Mouse (Mus musculus) neural tube, embryonic 11.5 days (tissue): ENCODE measurements around the gene Gm9844. TPM values are rescaled to one million over a fixed set of nuclear protein-coding genes. Genes with fewer than 3 reads are reported as not detected.
A peak's percentile ranks its signal among the peaks of the same experiment; 100 is the strongest.

ENCODE experiments used
- ATAC-seq: fragments of 200-750 bp; cut with Nextera tagmentation; 2 replicates; pipeline ENCODE4 v1.8.0; 2017; ENCODE audit warnings: moderate number of reproducible peaks, mild to moderate bottlenecking, moderate TSS enrichment, moderate library complexity; ENCODE audit not compliant: insufficient read depth, low FRiP score, low TSS enrichment
- DNase-seq: peaks from one replicate; pipeline ENCODE4 v3.0.0-alpha.2; 2015; ENCODE audit warnings: low spot score
- H3K27ac ChIP-seq: fragments of 300-500 bp; sonication (generic); 2 replicates; pipeline ENCODE4 v1.5.1; 2014; ENCODE audit warnings: low read depth, mild to moderate bottlenecking, low read length
- H3K27me3 ChIP-seq: fragments of 300-500 bp; sonication (generic); 2 replicates; pipeline ENCODE4 v1.6.1; 2014; ENCODE audit warnings: mild to moderate bottlenecking, low read length, mixed read lengths; ENCODE audit not compliant: control insufficient read depth, insufficient read depth
- H3K36me3 ChIP-seq: fragments of 300-500 bp; sonication (generic); 2 replicates; pipeline ENCODE4 v1.6.1; 2014; ENCODE audit warnings: mild to moderate bottlenecking, low read length, moderate library complexity, mixed read lengths; ENCODE audit not compliant: control insufficient read depth, insufficient read depth
- H3K4me1 ChIP-seq: fragments of 300-500 bp; sonication (generic); 2 replicates; pipeline ENCODE4 v1.6.1; 2014; ENCODE audit warnings: low read length, mixed read lengths; ENCODE audit not compliant: control insufficient read depth, insufficient read depth
- H3K4me2 ChIP-seq: fragments of 300-500 bp; sonication (generic); 2 replicates; pipeline ENCODE4 v1.6.1; 2014; ENCODE audit warnings: low read depth, mild to moderate bottlenecking, moderate library complexity
- H3K4me3 ChIP-seq: fragments of 300-500 bp; sonication (generic); 2 replicates; pipeline ENCODE4 v1.5.1; 2014; ENCODE audit warnings: low read depth, low read length
- H3K9ac ChIP-seq: fragments of 300-500 bp; sonication (generic); 2 replicates; pipeline ENCODE4 v1.6.1; 2014; ENCODE audit warnings: mild to moderate bottlenecking, low read length
- H3K9me3 ChIP-seq: fragments of 300-500 bp; sonication (generic); 2 replicates; pipeline ENCODE4 v1.6.1; 2016; ENCODE audit warnings: low read length; ENCODE audit not compliant: control insufficient read depth
- WGBS: fragments of 180-500 bp; shearing (Covaris S2); extraction: QIAGEN DNeasy Blood & Tissue Kit; methylation state at CpG from one replicate; pipeline ENCODE4 v1.1.7; 2014; 5-methylcytosine and 5-hydroxymethylcytosine counted together
- polyA plus RNA-seq: library from polyadenylated mRNA; unstranded; fragments of >200 nt; fragmentation: Nextera tagmentation; extraction: Ambion mirVana; gene quantifications from 2 replicates; pipeline ENCODE4 v1.2.1, GENCODE M21; 2014

The Gm9844 gene
- polyA plus RNA-seq, 1 experiment from 2014 or later = 21.0 TPM

DNA sequence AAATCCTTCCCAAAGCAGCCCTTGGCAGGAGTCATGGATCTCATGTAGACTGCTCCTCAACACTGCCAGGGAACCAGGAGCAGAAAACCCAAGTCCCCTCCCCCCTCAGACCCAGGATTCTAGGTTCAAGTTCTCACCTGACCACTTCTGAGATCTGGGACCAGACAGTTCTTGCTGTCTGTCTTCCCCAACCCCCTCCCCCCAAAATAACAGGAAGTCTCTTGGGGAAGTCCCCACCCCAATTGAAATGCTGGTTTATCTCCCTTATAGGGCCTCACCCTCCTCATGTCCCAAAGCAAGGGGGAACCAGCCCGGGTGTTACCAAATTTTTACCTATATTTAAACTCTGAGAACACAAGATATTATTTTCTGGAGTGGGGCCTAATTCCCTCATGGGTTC, 39.8 kb downstream of the Gm9844 start:
- Histone ChIP-seq H3K4me2 (no peak overlapping the region), H3K27ac (peak overlapping the region; percentile 63; the same call in 1 of the 2 replicates)
- ATAC-seq = no peak

GRCm38 (mm10) chr7:24902264-24902629, 40.2 kb downstream of the Gm9844 start:
- peak overlapping the region; percentile 63 for H3K27ac ChIP-seq
- ATAC-seq (no peak), DNase-seq (no peak)
- H3K9me3 ChIP-seq = no peaks in the 10 kb centered on the region
- peak overlapping the region; percentile 76 for H3K4me2 ChIP-seq
- peak overlapping the region; percentile 75 for H3K9ac ChIP-seq
- peak overlapping the region; percentile 63 for H3K4me3 ChIP-seq
- H3K4me1 ChIP-seq = no peaks in the 10 kb centered on the region; the same call in 1 of the 2 replicates
- H3K27me3 ChIP-seq = no peaks in the 10 kb centered on the region
- 66% methylated on average over 2 of the region's 2 CpGs for WGBS
- H3K36me3 ChIP-seq = no peaks in the 10 kb centered on the region

More for the DNA sequence above, 39.8 kb downstream of the Gm9844 start:
- Histone ChIP-seq H3K36me3 (no peaks in the 10 kb centered on the region), H3K9ac (no peak overlapping the region; the same call in 1 of the 2 replicates), H3K4me1 (no peaks in the 10 kb centered on the region; the same call in 1 of the 2 replicates), H3K4me3 (no peak overlapping the region), H3K27me3 (no peaks in the 10 kb centered on the region), H3K9me3 (no peaks in the 10 kb centered on the region)
- no peak for DNase-seq
- 86% methylated on average over 1 of the region's 1 CpGs for WGBS

DNA sequence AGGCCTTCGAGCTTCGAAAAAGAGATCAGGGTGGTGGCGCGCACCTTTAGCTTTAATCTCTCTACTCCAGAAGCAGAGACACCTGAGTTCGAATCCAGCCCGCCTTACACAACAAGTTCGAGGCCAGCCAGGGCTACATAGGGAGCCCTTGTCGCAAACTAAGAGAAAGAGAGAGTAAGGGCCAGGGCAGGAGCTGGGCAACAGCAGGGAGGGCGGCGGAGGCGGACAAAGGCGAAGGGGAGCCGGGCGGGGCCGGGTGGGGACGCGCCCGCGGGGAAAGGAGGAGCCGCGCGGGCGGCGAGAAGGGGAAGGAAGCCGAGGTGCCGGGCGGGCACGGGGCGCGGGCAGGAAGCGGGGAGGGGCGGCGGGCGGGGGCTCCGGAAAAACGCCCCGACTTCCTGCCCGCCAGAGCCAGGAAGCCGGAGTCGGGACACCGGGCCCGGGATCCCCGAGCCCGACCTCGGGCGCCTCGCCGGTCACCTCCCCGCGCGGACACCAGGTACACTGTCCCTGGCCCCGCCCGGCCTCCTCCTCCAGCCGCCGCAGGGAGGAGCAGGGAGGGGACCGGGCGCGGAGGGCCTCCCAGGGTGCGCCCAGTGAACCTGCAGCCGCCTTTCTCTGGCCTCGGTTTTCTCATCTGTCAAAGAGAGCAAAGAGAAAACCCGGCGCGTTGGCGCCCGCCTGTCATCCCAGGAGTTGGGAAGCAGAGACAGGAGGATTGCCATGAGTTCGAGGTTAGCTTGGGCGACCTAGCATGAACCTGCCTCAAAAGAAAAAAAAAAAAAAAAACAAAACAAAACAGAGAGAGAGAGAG, 40.8 kb downstream of the Gm9844 start, which contains the start of gene Arhgef1:
Gene Arhgef1 (plus strand): TSS at position 283 of the 814 bp plus-strand sequence.
- no peak for ATAC-seq
- H3K36me3 ChIP-seq = no peaks in the 10 kb centered on the region

GRCm38 (mm10) chr7:24903444-24903825, 41.4 kb downstream of the Gm9844 start:
- H3K4me3 ChIP-seq = peak overlapping the region; percentile 63
- no peaks in the 10 kb centered on the region for H3K36me3 ChIP-seq
- peak overlapping the region; percentile 76 for H3K4me2 ChIP-seq
- H3K9me3 ChIP-seq = no peaks in the 10 kb centered on the region
- H3K9ac ChIP-seq = peak overlapping the region; percentile 75
- no peaks in the 10 kb centered on the region; the same call in 1 of the 2 replicates for H3K4me1 ChIP-seq
- ATAC-seq = no peak
- DNase-seq = no peak
- WGBS = 46% methylated on average over 10 of the region's 10 CpGs
- no peak overlapping the region for H3K27ac ChIP-seq
- H3K27me3 ChIP-seq = no peaks in the 10 kb centered on the region

More for the DNA sequence above, 40.8 kb downstream of the Gm9844 start, which contains the start of gene Arhgef1:
- Histone ChIP-seq H3K4me3 (peak within 1 kb of the TSS; percentile 63), H3K9ac (peak within 1 kb of the TSS; percentile 75), H3K9me3 (no peaks in the 10 kb centered on the region), H3K27ac (peak within 1 kb of the TSS; percentile 63), H3K4me2 (peak within 1 kb of the TSS; percentile 76), H3K27me3 (no peaks in the 10 kb centered on the region), H3K4me1 (no peaks in the 10 kb centered on the region; the same call in 1 of the 2 replicates)
- 8% methylated on average over 50 of the region's 68 CpGs for WGBS
- DNase-seq = peak; percentile 60

DNA sequence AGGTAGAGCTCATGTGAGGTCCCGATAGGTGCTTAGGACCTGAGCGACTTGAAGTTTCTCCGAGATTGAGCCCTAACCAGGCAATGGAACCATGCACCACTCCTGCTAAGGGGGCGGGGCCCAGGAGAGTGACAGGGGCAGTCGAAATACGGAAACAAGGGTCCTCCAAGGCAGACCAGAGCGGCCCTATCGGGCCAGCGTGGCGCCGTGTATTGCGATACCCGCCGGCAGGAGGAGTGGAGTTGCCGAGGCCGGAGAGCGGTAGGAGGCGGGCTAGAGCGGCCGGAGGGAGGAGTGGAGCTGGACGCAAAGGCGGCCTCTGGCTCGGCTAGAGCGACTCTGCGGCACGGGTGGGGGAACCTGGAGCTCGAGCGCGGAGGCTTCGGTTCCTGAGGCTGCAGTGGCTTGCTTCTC, 42.1 kb downstream of the Gm9844 start:
- Histone ChIP-seq H3K9me3 (no peaks in the 10 kb centered on the region), H3K4me2 (peak overlapping the region; percentile 76), H3K4me3 (peak overlapping the region; percentile 63), H3K9ac (peak overlapping the region; percentile 71), H3K4me1 (no peaks in the 10 kb centered on the region; the same call in 1 of the 2 replicates), H3K27ac (no peak overlapping the region), H3K36me3 (no peaks in the 10 kb centered on the region), H3K27me3 (no peaks in the 10 kb centered on the region)
- DNase-seq (peak; percentile 98), ATAC-seq (peak; percentile 96)
- WGBS = 0% methylated on average over 30 of the region's 30 CpGs

DNA sequence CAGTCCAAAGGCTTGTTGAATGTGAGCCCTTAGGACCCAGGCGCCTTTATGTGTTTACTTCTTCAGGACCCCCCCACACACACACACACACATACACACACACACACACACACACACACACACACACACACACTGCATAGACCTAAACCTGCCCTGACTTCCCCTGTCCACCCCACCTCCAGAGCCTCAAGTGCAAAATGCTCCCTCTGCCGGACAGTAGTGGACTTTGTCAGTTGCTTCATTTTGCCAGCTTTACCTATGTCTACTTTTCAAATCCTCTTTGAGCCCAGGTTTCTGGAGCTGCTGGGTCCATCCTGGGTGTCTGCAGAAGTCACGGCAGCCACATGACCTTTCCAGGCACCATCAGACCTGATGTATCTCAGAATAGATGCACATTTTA, 42.9 kb downstream of the Gm9844 start:
- Histone ChIP-seq H3K9ac (peak overlapping the region; percentile 71; the same call in 1 of the 2 replicates), H3K36me3 (no peaks in the 10 kb centered on the region), H3K27ac (no peak overlapping the region), H3K9me3 (no peaks in the 10 kb centered on the region), H3K27me3 (no peaks in the 10 kb centered on the region), H3K4me3 (peak overlapping the region; percentile 63), H3K4me1 (no peaks in the 10 kb centered on the region; the same call in 1 of the 2 replicates), H3K4me2 (peak overlapping the region; percentile 76)
- ATAC-seq (peak; percentile 49; the same call in 1 of the 2 replicates), DNase-seq (peak; percentile 75)
- 18% methylated on average over 3 of the region's 3 CpGs for WGBS

DNA sequence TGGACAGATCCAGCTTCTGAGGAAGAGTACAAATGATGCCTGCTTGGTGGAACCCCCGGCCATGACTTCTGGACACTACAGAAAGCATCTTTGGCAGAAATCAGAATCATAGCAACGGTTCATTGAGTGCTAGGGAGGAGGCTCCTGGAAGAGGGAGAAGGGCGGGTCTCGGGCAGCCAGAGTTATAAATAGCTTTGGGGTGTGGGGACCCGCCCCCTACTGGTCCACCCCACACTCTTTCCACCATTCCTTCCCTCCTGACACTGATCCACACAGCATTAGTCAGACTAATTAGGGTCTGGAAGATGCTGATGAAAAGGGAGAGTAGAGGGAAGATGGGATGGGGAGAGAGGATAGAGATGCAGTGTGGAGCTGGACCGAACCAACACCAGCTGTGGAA, 44.5 kb downstream of the Gm9844 start:
- 30% methylated on average over 6 of the region's 6 CpGs for WGBS
- Histone ChIP-seq H3K4me2 (no peak overlapping the region), H3K4me3 (no peak overlapping the region), H3K36me3 (no peaks in the 10 kb centered on the region; the same call in 1 of the 2 replicates), H3K27me3 (no peaks in the 10 kb centered on the region), H3K9me3 (no peaks in the 10 kb centered on the region), H3K9ac (no peak overlapping the region), H3K4me1 (no peaks in the 10 kb centered on the region; the same call in 1 of the 2 replicates), H3K27ac (no peak overlapping the region)
- DNase-seq (no peak), ATAC-seq (no peak)

DNA sequence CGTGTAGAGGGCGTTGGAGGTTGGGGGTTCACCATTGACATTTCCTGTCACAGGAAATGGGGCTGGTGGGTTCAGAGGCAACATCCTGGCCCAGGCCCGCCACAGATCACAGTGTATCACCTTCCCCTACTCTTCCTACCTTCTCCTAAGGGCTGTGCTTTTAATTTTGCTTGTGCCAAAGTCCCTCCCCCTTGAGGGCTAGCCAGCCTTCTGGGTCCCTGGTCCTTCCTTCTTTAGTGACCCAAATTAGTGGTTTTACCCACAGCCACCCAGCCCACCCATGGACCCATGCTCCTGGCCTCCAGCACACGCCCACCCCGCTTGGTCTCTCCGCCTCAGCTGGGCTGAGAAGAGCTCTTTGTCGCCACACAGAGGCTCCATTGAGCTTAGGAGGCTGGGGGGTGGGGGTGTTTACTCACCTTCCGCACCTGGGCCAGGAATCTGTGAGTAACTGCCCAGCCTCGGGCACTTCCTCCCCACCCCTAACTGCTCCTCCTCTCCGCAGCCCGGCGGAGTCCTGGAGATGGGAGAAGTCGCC, 45.3 kb downstream of the Gm9844 start:
- DNase-seq (no peak), ATAC-seq (no peak)
- Histone ChIP-seq H3K9me3 (no peaks in the 10 kb centered on the region), H3K9ac (no peak overlapping the region), H3K36me3 (no peaks in the 10 kb centered on the region; the same call in 1 of the 2 replicates), H3K27me3 (no peaks in the 10 kb centered on the region), H3K4me2 (no peak overlapping the region), H3K4me1 (no peaks in the 10 kb centered on the region; the same call in 1 of the 2 replicates), H3K4me3 (no peak overlapping the region), H3K27ac (no peak overlapping the region)
- 22% methylated on average over 12 of the region's 13 CpGs for WGBS
